Comparison of ENCODE assay signal across 8 mouse cellular contexts in the genomic region with DNA sequence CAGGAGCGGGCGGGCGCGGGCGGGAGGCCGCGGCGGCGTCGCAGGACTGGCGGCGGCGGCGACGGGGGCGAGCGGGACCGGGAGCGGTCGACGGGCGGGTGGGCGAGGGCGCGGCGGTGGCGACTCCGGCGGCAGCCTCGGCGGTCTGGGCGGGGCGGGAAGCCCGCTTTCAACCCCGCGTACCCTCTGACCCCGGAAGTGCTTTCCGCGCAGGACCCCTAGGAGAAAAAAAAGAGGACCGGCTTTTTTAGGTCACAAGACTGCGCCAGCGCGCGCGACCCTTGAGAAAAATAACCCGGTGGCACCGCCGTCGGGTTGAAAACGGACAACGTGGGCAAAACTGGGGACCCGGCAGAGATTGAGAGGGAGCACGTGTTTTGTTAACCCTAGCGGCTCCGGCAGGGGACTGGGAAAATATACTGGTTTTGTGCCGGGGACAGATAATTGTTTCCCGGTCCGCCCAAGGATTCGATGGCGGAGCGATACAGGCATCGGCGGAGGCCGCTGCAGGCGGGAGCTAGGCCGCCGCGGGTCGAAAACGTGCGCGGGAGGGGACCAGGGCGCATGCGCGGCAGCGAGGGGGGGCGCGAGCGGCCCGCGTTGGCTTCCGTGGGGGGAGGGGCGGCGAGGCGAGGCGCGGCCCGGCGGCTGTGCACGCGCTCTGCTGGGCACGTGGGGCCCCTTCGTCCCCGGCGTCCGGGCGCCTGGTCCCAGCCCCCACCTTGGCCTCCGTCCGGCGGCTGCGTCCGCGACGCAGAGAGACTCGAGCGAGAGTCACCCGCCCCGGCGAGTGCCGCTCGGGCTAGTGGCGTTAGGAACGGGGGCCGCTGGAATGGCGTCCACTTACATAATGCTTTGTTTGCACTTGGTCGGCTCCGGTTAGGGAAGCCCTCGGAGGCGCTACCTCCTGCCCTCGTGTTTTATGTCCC. TPM values are rescaled to one million over a fixed set of nuclear protein-coding genes. Genes with fewer than 3 reads are reported as not detected.
DNase-seq lines count a peak whose midpoint lies in the region; ATAC-seq and TF ChIP-seq lines count a peak whose summit lies in the region.

A gene (minus strand): TSS at position 290 of the 929 bp plus-strand sequence.

- TF ChIP-seq CTCF in liver, embryonic 14.5 days (IDR thresholded peaks at IDR 0.05; ENCODE audit: low read depth), result no peak; the same call in 1 of the 2 replicates
- TF ChIP-seq CTCF in stomach, postnatal 0 days (IDR thresholded peaks at IDR 0.05; ENCODE audit: low read depth), result no peak

- peak within 1 kb of the TSS; percentile 97 for H3K9ac ChIP-seq in heart, embryonic 15.5 days
- H3K9ac ChIP-seq in liver, embryonic 14.5 days (replicated peaks), result peak within 1 kb of the TSS; percentile 96
- peak within 1 kb of the TSS; percentile 99 for H3K9ac ChIP-seq in neural tube, embryonic 11.5 days (ENCODE audit: low read length)
- peak within 1 kb of the TSS; percentile 97 for H3K9ac ChIP-seq in stomach, postnatal 0 days (ENCODE audit: low read length)

- H3K4me2 ChIP-seq in heart, embryonic 15.5 days, result peak within 1 kb of the TSS; percentile 71
- H3K4me2 ChIP-seq in liver, embryonic 14.5 days (ENCODE audit: low read depth), result peak within 1 kb of the TSS; percentile 87
- H3K4me2 ChIP-seq in neural tube, embryonic 11.5 days (ENCODE audit: low read depth), result peak within 1 kb of the TSS; percentile 87
- peak within 1 kb of the TSS; percentile 62 for H3K4me2 ChIP-seq in stomach, postnatal 0 days (replicated peaks; ENCODE audit: low read depth)

- no peaks in the 10 kb centered on the region for H3K9me3 ChIP-seq in forebrain, embryonic 10.5 days
- no peaks in the 10 kb centered on the region for H3K9me3 ChIP-seq in heart, embryonic 15.5 days (replicated peaks)
- H3K9me3 ChIP-seq in liver, embryonic 14.5 days (ENCODE audit: control insufficient read depth, low read length), result no peaks in the 10 kb centered on the region
- no peaks in the 10 kb centered on the region for H3K9me3 ChIP-seq in neural tube, embryonic 11.5 days (ENCODE audit: control insufficient read depth, low read length)
- H3K9me3 ChIP-seq in stomach, postnatal 0 days (ENCODE audit: control insufficient read depth, low read length), result no peaks in the 10 kb centered on the region

- 0 out of 2 replicates have a peak, but pooled peaks have one; percentile 33 for TF ChIP-seq EP300 in liver, embryonic 14.5 days (IDR thresholded peaks at IDR 0.05; ENCODE audit: low read depth)
- TF ChIP-seq EP300 in stomach, postnatal 0 days (optimal IDR thresholded peaks at IDR 0.05), result peak; percentile 86

- peak within 1 kb of the TSS; percentile 98 for H3K4me3 ChIP-seq in forebrain, embryonic 10.5 days
- peak within 1 kb of the TSS; percentile 74 for H3K4me3 ChIP-seq in heart, embryonic 15.5 days
- H3K4me3 ChIP-seq in liver, embryonic 14.5 days (ENCODE audit: insufficient read depth in 1 of 2, low read depth in 2 of 2, low read length in 2 of 2), result peak within 1 kb of the TSS; percentile 82 to 88
- peak within 1 kb of the TSS; percentile 99 for H3K4me3 ChIP-seq in neural tube, embryonic 11.5 days (ENCODE audit: low read depth, low read length)
- H3K4me3 ChIP-seq in stomach, postnatal 0 days (ENCODE audit: low read depth, low read length), result peak within 1 kb of the TSS; percentile 96

- peak; percentile 59 for ATAC-seq in CD4-positive, CD25-positive, alpha-beta regulatory T cell, adult 4 months
- ATAC-seq in heart, embryonic 15.5 days (replicated peaks; ENCODE audit: insufficient number of reproducible peaks, insufficient read depth, low FRiP score, low read depth), result peak; percentile 89
- ATAC-seq in liver, embryonic 14.5 days (ENCODE audit: insufficient read depth), result peak; percentile 79
- ATAC-seq in neural tube, embryonic 11.5 days (ENCODE audit: insufficient read depth, low FRiP score, low TSS enrichment), result peak; percentile 69
- ATAC-seq in stomach, postnatal 0 days (ENCODE audit: low FRiP score, low TSS enrichment), result peak; percentile 89

- peak within 1 kb of the TSS; percentile 100 for H3K27ac ChIP-seq in forebrain, embryonic 10.5 days
- peak within 1 kb of the TSS; percentile 99 for H3K27ac ChIP-seq in heart, embryonic 15.5 days
- H3K27ac ChIP-seq in liver, embryonic 14.5 days, result peak within 1 kb of the TSS; percentile 93
- peak within 1 kb of the TSS; percentile 100 for H3K27ac ChIP-seq in neural tube, embryonic 11.5 days (ENCODE audit: low read depth, low read length)
- H3K27ac ChIP-seq in stomach, postnatal 0 days (replicated peaks), result peak within 1 kb of the TSS; percentile 100

- no peaks in the 10 kb centered on the region for H3K27me3 ChIP-seq in forebrain, embryonic 10.5 days (ENCODE audit: poor library complexity, severe bottlenecking)
- no peaks in the 10 kb centered on the region for H3K27me3 ChIP-seq in heart, embryonic 15.5 days
- H3K27me3 ChIP-seq in liver, embryonic 14.5 days (ENCODE audit: control insufficient read depth, insufficient read depth, low read length), result no peaks in the 10 kb centered on the region
- no peaks in the 10 kb centered on the region for H3K27me3 ChIP-seq in neural tube, embryonic 11.5 days (ENCODE audit: control insufficient read depth, insufficient read depth, low read length)
- no peaks in the 10 kb centered on the region for H3K27me3 ChIP-seq in stomach, postnatal 0 days (ENCODE audit: control insufficient read depth, insufficient read depth, low read length)

- peaks cover 32% of the 10 kb centered on the region for H3K4me1 ChIP-seq in forebrain, embryonic 10.5 days
- peaks cover 25% of the 10 kb centered on the region for H3K4me1 ChIP-seq in heart, embryonic 15.5 days (replicated peaks)
- H3K4me1 ChIP-seq in liver, embryonic 14.5 days (replicated peaks; ENCODE audit: control insufficient read depth in 2 of 2, insufficient read depth in 2 of 2, low read length in 1 of 2), result peaks cover 14 to 15% of the 10 kb centered on the region in 2 experiments
- peaks cover 10% of the 10 kb centered on the region for H3K4me1 ChIP-seq in neural tube, embryonic 11.5 days (ENCODE audit: control insufficient read depth, insufficient read depth, low read length)
- peaks cover 3% of the 10 kb centered on the region; the same call in 1 of the 2 replicates for H3K4me1 ChIP-seq in stomach, postnatal 0 days (replicated peaks; ENCODE audit: control insufficient read depth, insufficient read depth)

- peaks cover 50% of the 10 kb centered on the region for H3K36me3 ChIP-seq in forebrain, embryonic 10.5 days (replicated peaks)
- H3K36me3 ChIP-seq in heart, embryonic 15.5 days, result 0 out of 2 replicates have a peak, but pooled peaks cover 4% of the 10 kb centered on the region
- peaks cover 18% of the 10 kb centered on the region for H3K36me3 ChIP-seq in liver, embryonic 14.5 days (replicated peaks; ENCODE audit: control insufficient read depth, insufficient read depth, low read depth)
- 0 out of 2 replicates have a peak, but pooled peaks cover 2% of the 10 kb centered on the region for H3K36me3 ChIP-seq in neural tube, embryonic 11.5 days (ENCODE audit: control insufficient read depth, insufficient read depth, low read length)
- peaks cover 3% of the 10 kb centered on the region; the same call in 1 of the 2 replicates for H3K36me3 ChIP-seq in stomach, postnatal 0 days (ENCODE audit: control insufficient read depth, insufficient read depth, low read length)

- DNase-seq in c-Kit-negative CD71-positive TER-119-positive erythroid progenitor cells, embryonic 14.5 days (ENCODE audit: low read depth, low spot score), result peak; percentile 84
- DNase-seq in forebrain, embryonic 10.5 days (ENCODE audit: extremely low spot score, low spot score), result peak; percentile 91
- peak; percentile 97 for DNase-seq in kidney, postnatal 25 days
- peak; percentile 83 to 85 (median 83) for DNase-seq in liver, embryonic 14.5 days (ENCODE audit: low read depth in 3 of 3, low spot score in 3 of 3)
- DNase-seq in neural tube, embryonic 11.5 days (ENCODE audit: low spot score), result peak; percentile 96
- peak; percentile 98 for DNase-seq in stomach, postnatal 0 days (ENCODE audit: low spot score)

- under 1% methylated on average over 117 of the region's 120 CpGs for WGBS in forebrain, embryonic 10.5 days
- under 1% methylated on average over 105 of the region's 120 CpGs for WGBS in heart, embryonic 15.5 days
- 1% methylated on average over 96 of the region's 120 CpGs for WGBS in liver, embryonic 14.5 days (ENCODE audit: insufficient replicate concordance)
- WGBS in neural tube, embryonic 11.5 days, result under 1% methylated on average over 81 of the region's 120 CpGs
- under 1% methylated on average over 86 of the region's 120 CpGs for WGBS in stomach, postnatal 0 days

RNA-seq across cellular contexts. Expression of the gene that starts here (rescaled TPM):
- 10 to 100 TPM; 18.5 to 35.3 TPM for polyA plus RNA-seq in CD4-positive, CD25-positive, alpha-beta regulatory T cell, adult 4 months (2017; shearing (Covaris generic))
- polyA plus RNA-seq in forebrain, embryonic 10.5 days (2016; fragmentation: Nextera tagmentation; extraction: Ambion mirVana), result 305 and 358 TPM in 2 replicates
- 313 and 337 TPM in 2 replicates for polyA plus RNA-seq in heart, embryonic 15.5 days (2015; fragmentation: Nextera tagmentation; extraction: Ambion mirVana)
- 124 and 136 TPM in 2 replicates for polyA plus RNA-seq in liver, embryonic 14.5 days (2012; rRNA removed)
- 188 and 220 TPM in 2 replicates for polyA plus RNA-seq in liver, embryonic 14.5 days (2014; fragmentation: Nextera tagmentation; extraction: Ambion mirVana)
- polyA plus RNA-seq in neural tube, embryonic 11.5 days (2014; fragmentation: Nextera tagmentation; extraction: Ambion mirVana), result 518 and 536 TPM in 2 replicates
- 331 and 337 TPM in 2 replicates for polyA plus RNA-seq in stomach, postnatal 0 days (2015; fragmentation: Nextera tagmentation; extraction: Ambion mirVana)

Comparison
In these comparisons a context has a peak if more than half of its experiments do, and no peak if none do; other contexts are left out.
1. Peak in every context shown above with its lines: DNase-seq, ATAC-seq, H3K4me3 ChIP-seq and H3K27ac ChIP-seq.